Mouse (Mus musculus) embryonic facial prominence, embryonic 15.5 days (tissue): Measurements from ENCODE around the gene Eme2. TPM values are rescaled to one million over a fixed set of nuclear protein-coding genes. Genes with fewer than 3 reads are reported as not detected.

ENCODE experiments used
- ATAC-seq: fragments of 200-750 bp; cut with Nextera tagmentation; 2 replicates; pipeline ENCODE4 v1.8.0; 2017; ENCODE audit warnings: low read depth, moderate TSS enrichment; ENCODE audit not compliant: insufficient number of reproducible peaks, low FRiP score, low TSS enrichment
- H3K27ac ChIP-seq: fragments of 300-500 bp; sonication (generic); replicated peaks from 2 replicates; pipeline ENCODE4 v1.5.1; 2015; ENCODE audit warnings: mild to moderate bottlenecking, inconsistent platforms
- H3K27me3 ChIP-seq: fragments of 300-500 bp; sonication (generic); 2 replicates; pipeline ENCODE4 v1.6.1; 2015; ENCODE audit warnings: inconsistent platforms
- H3K36me3 ChIP-seq: fragments of 300-500 bp; sonication (generic); 2 replicates; pipeline ENCODE4 v1.6.1; 2015; ENCODE audit warnings: mild to moderate bottlenecking, inconsistent platforms
- H3K4me1 ChIP-seq: fragments of 300-500 bp; sonication (generic); 2 replicates; pipeline ENCODE4 v1.6.1; 2015; ENCODE audit warnings: inconsistent platforms
- H3K4me2 ChIP-seq: fragments of 300-500 bp; sonication (generic); replicated peaks from 2 replicates; pipeline ENCODE4 v1.6.1; 2015; ENCODE audit warnings: mild to moderate bottlenecking, inconsistent platforms
- H3K4me3 ChIP-seq: fragments of 300-500 bp; sonication (generic); replicated peaks from 2 replicates; pipeline ENCODE4 v1.5.1; 2015; ENCODE audit warnings: mild to moderate bottlenecking, inconsistent platforms
- H3K9ac ChIP-seq: fragments of 300-500 bp; sonication (generic); 2 replicates; pipeline ENCODE4 v1.6.1; 2015; ENCODE audit warnings: inconsistent platforms
- H3K9me3 ChIP-seq: fragments of 300-500 bp; sonication (generic); replicated peaks from 2 replicates; pipeline ENCODE4 v1.6.1; 2016; ENCODE audit warnings: inconsistent platforms
- WGBS: fragments of 180-500 bp; shearing (Covaris S2); methylation state at CpG from one replicate; pipeline ENCODE4 v1.1.7; 2015; 5-methylcytosine and 5-hydroxymethylcytosine counted together
- polyA plus RNA-seq: library from polyadenylated mRNA; unstranded; fragments of >200 nt; fragmentation: Nextera tagmentation; extraction: Ambion mirVana; gene quantifications from 2 replicates; pipeline ENCODE4 v1.2.1, GENCODE M21; 2015

Eme2 gene
- polyA plus RNA-seq, 1 experiment from 2014 or later, result 32.6 TPM

DNA sequence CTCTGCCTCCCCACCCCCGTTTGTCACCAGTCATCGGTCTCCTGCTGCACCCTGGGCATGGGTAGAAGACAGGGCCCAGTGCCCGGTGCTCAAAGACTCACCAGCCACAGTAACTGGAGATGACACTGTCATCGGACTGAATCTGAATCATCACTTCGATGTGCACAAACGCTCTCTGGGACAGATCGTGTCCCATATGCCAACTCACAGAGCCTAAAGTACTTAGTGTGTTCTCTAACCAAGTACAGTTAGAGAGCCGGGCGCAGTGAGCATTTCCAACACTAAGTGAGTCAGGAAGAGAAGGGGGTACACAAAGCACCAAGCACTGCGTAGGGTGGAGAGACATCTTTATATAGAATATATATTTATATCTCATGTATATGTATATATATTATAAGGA, 27.0 kb downstream of the Eme2 start:
- Histone ChIP-seq H3K27ac (no peak overlapping the region), H3K36me3 (peaks cover 15% of the 10 kb centered on the region), H3K9me3 (no peaks in the 10 kb centered on the region), H3K4me3 (no peak overlapping the region), H3K27me3 (no peaks in the 10 kb centered on the region), H3K4me2 (no peak overlapping the region), H3K4me1 (no peaks in the 10 kb centered on the region), H3K9ac (no peak overlapping the region)
- ATAC-seq, result no peak
- 88% methylated on average over 10 of the region's 10 CpGs for WGBS

DNA sequence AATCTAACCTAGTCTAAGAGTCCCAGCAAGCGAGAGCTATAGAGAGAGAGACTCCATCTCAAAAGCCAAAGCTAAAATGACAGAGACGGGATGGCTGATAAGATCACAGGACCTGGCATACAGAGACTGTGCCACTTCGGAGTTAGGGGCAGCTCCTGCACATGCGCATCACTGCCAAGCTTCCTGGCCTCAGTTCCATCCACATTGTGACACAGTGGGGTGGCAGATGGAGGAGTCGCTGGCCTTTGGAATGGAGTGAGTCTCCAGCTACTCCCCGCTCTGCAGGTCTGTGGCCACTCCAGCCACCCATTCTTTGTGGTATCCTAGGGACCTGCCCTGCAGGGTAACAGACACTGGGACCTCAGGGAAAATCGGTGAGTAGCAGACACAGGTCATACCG, 29.1 kb downstream of the Eme2 start, which contains the start of gene Igfals:
TSS of gene Igfals (plus strand) at position 222 of the 400 bp plus-strand sequence.
- H3K27ac ChIP-seq, result no peak within 1 kb of the TSS
- no peak within 1 kb of the TSS for H3K4me2 ChIP-seq
- H3K36me3 ChIP-seq, result peaks cover 33% of the 10 kb centered on the region
- H3K27me3 ChIP-seq, result no peaks in the 10 kb centered on the region
- no peak for ATAC-seq
- H3K9me3 ChIP-seq, result no peaks in the 10 kb centered on the region
- H3K4me1 ChIP-seq, result no peaks in the 10 kb centered on the region
- no peak within 1 kb of the TSS for H3K4me3 ChIP-seq
- WGBS, result 88% methylated on average over 8 of the region's 8 CpGs
- no peak within 1 kb of the TSS for H3K9ac ChIP-seq

- no peaks in the 10 kb centered on the region for H3K9me3 ChIP-seq
- no peaks in the 10 kb centered on the region for H3K27me3 ChIP-seq
- no peak overlapping the region for H3K4me2 ChIP-seq
- ATAC-seq, result no peak
- no peak overlapping the region for H3K27ac ChIP-seq
- no peak overlapping the region for H3K4me3 ChIP-seq
- WGBS, result 86% methylated on average over 3 of the region's 3 CpGs
- H3K9ac ChIP-seq, result no peak overlapping the region
- H3K4me1 ChIP-seq, result no peaks in the 10 kb centered on the region
- peaks cover 42% of the 10 kb centered on the region for H3K36me3 ChIP-seq
These were observed 33.1 kb downstream of the Eme2 start for GRCm38 (mm10) chr17:24861785-24862184.

- Histone ChIP-seq H3K27ac (no peak overlapping the region), H3K9me3 (no peaks in the 10 kb centered on the region), H3K36me3 (peaks cover 50% of the 10 kb centered on the region), H3K27me3 (no peaks in the 10 kb centered on the region), H3K9ac (no peak overlapping the region), H3K4me1 (no peaks in the 10 kb centered on the region), H3K4me2 (no peak overlapping the region), H3K4me3 (no peak overlapping the region)
- 90% methylated on average over 8 of the region's 8 CpGs for WGBS
- no peak for ATAC-seq
These were observed 34.8 kb downstream of the Eme2 start for GRCm38 (mm10) chr17:24860076-24860475.

DNA sequence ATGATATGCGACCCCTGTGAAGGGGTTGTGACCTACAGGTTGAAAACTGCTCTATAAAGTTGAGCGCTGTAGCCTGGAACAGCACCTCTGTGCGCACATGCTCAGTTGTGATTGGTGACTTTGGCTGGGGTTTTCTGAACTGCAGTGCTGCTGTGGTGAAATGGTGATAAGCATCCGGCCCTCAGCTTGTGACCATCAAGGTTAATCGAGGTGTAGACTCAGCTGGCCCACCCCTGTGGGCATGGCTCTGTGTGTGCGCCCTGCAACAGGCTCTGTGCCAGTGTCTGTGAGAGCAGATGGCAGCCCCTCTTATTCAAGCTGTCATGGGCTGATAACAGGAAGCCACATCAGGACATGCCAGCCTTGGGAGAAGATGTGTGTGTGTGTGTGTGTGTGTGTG, 35.9 kb downstream of the Eme2 start:
- peaks cover 51% of the 10 kb centered on the region for H3K36me3 ChIP-seq
- no peaks in the 10 kb centered on the region for H3K4me1 ChIP-seq
- no peak overlapping the region for H3K9ac ChIP-seq
- no peak overlapping the region for H3K4me2 ChIP-seq
- H3K27me3 ChIP-seq, result no peaks in the 10 kb centered on the region
- no peak for ATAC-seq
- 85% methylated on average over 6 of the region's 6 CpGs for WGBS
- H3K4me3 ChIP-seq, result no peak overlapping the region
- no peaks in the 10 kb centered on the region for H3K9me3 ChIP-seq
- no peak overlapping the region for H3K27ac ChIP-seq

- Histone ChIP-seq H3K27ac (no peak overlapping the region), H3K36me3 (peaks cover 55% of the 10 kb centered on the region), H3K9me3 (no peaks in the 10 kb centered on the region), H3K4me1 (no peaks in the 10 kb centered on the region), H3K27me3 (no peaks in the 10 kb centered on the region), H3K4me2 (no peak overlapping the region), H3K9ac (no peak overlapping the region), H3K4me3 (no peak overlapping the region)
- no peak for ATAC-seq
- 82% methylated on average over 8 of the region's 8 CpGs for WGBS
These were observed 36.9 kb downstream of the Eme2 start for GRCm38 (mm10) chr17:24857831-24858470.

DNA sequence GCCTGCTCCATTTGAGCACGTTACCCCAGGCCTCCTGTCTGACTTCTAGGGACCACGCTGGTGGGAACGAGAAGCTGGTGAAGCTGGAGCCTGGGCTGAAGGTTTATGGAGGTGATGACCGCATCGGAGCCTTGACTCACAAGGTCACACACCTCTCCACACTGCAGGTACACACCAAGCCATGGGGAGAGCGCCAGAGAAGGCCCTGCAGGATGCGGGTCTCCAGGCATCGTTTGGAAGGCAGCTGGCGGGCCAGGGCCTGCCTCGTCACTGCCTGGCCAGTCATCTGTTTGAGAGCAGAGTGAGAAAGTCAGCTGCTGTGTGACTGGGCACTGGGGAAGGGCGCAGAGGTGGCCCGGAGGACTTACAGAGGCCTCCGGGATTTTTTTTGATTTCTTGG, 38.3 kb downstream of the Eme2 start:
- Histone ChIP-seq H3K9me3 (no peaks in the 10 kb centered on the region), H3K27ac (no peak overlapping the region), H3K27me3 (no peaks in the 10 kb centered on the region), H3K36me3 (peaks cover 44% of the 10 kb centered on the region), H3K9ac (no peak overlapping the region), H3K4me1 (peaks cover 3% of the 10 kb centered on the region; the same call in 1 of the 2 replicates), H3K4me2 (no peak overlapping the region), H3K4me3 (no peak overlapping the region)
- WGBS, result 91% methylated on average over 13 of the region's 13 CpGs
- no peak for ATAC-seq

- H3K27me3 ChIP-seq, result peaks cover 5% of the 10 kb centered on the region
- no peak overlapping the region for H3K4me2 ChIP-seq
- no peak overlapping the region for H3K4me3 ChIP-seq
- ATAC-seq, result no peak
- WGBS, result 71% methylated on average over 3 of the region's 3 CpGs
- H3K27ac ChIP-seq, result no peak overlapping the region
- no peak overlapping the region for H3K9ac ChIP-seq
- no peaks in the 10 kb centered on the region for H3K9me3 ChIP-seq
- peaks cover 9% of the 10 kb centered on the region for H3K4me1 ChIP-seq
- H3K36me3 ChIP-seq, result peaks cover 38% of the 10 kb centered on the region
These were observed 38.9 kb downstream of the Eme2 start for GRCm38 (mm10) chr17:24855838-24856464.

- 76% methylated on average over 10 of the region's 10 CpGs for WGBS
- H3K4me3 ChIP-seq, result peak overlapping the region; percentile 83
- peak overlapping the region; percentile 96 for H3K4me2 ChIP-seq
- H3K9me3 ChIP-seq, result no peaks in the 10 kb centered on the region
- peaks cover 5% of the 10 kb centered on the region for H3K27me3 ChIP-seq
- H3K9ac ChIP-seq, result no peak overlapping the region
- no peak for ATAC-seq
- no peak overlapping the region for H3K27ac ChIP-seq
- peaks cover 20% of the 10 kb centered on the region for H3K4me1 ChIP-seq
- peaks cover 28% of the 10 kb centered on the region for H3K36me3 ChIP-seq
These were observed 43.3 kb downstream of the Eme2 start for GRCm38 (mm10) chr17:24851381-24852125.

DNA sequence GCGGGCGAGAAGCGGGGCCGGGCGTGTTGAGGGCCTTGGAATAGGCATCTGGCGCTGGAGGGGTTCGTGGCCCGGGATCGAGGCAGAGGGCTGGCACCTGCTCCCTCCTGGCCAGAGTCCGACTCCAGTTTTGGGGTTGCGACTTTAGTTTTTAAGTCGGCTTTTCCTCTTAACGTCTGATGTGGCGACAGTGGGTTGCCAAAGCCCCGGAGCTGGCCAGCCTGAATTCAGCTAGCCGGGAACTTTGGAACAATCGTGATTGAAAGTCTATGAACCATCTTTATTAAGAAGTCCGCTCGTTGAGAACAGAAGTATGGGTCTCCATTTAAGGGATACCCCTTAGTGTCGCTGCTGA, 44.1 kb downstream of the Eme2 start:
- Histone ChIP-seq H3K4me2 (peak overlapping the region; percentile 96), H3K27ac (peak overlapping the region; percentile 93), H3K4me1 (peaks cover 20% of the 10 kb centered on the region), H3K4me3 (peak overlapping the region; percentile 83), H3K36me3 (peaks cover 21% of the 10 kb centered on the region), H3K9ac (peak overlapping the region; percentile 65), H3K9me3 (no peaks in the 10 kb centered on the region), H3K27me3 (peaks cover 5% of the 10 kb centered on the region)
- WGBS, result 2% methylated on average over 20 of the region's 20 CpGs
- ATAC-seq, result no peak

DNA sequence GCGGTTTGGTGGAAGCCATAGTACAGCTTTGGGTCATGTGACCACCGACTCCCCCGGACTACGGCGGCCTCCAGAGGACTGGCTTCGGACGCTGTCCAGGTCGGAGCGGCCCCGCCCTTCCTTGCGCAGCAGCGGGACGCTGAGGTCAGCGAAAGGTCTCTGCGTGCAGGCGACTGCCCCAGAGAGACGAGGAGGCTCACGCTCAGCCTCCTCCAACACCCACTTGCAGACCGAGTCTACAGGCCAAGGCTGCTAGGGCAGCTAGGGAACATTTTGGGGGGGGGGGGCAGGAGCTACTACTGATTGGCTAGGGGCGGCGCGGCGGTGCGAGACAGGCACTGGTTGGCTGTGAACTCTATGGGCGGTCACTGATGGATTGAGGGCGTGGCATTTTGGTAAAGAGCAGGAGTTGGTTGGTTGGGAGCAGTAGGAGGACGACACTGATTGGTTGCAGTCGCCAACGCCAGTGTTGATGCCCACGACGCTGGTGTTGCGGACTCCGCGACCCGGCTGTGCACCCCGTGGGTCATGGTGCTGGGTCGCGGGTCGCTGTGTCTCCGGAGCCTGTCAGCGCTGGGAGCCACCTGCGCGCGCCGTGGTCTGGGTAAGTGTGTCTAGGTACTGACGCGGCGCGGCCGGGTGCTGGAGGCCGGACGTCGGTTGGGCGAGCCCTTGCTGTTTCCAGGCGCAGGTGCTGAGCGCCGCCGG, 44.7 kb downstream of the Eme2 start, which contains the start of gene Fahd1:
TSS of gene Fahd1 (minus strand) at position 300 of the 708 bp plus-strand sequence.
- Histone ChIP-seq H3K4me3 (peak within 1 kb of the TSS; percentile 83), H3K9me3 (no peaks in the 10 kb centered on the region), H3K36me3 (peaks cover 15% of the 10 kb centered on the region), H3K4me1 (peaks cover 20% of the 10 kb centered on the region), H3K27me3 (peaks cover 5% of the 10 kb centered on the region), H3K9ac (peak within 1 kb of the TSS; percentile 65), H3K27ac (peak within 1 kb of the TSS; percentile 93), H3K4me2 (peak within 1 kb of the TSS; percentile 96)
- under 1% methylated on average over 58 of the region's 58 CpGs for WGBS
- peak; percentile 100 for ATAC-seq
